Mouse (Mus musculus): ENCODE data around the gene Arl14ep. TPM values are rescaled to one million over a fixed set of nuclear protein-coding genes. Genes with fewer than 3 reads are reported as not detected.
"Not testable (repeated sequence)": the region's sequence is repeated elsewhere in the genome, so short reads cannot be mapped to it uniquely, and the experiment has no call there.

The Arl14ep gene
- total RNA-seq (2022) = 10 to 100 TPM in 3 of 4 experiments, 1 to 10 TPM in 1; 9.4 to 11.8 (median 10.2) TPM

- DNase-seq (ENCODE audit: low spot score) = peak; percentile 86
These were observed at the start of gene Arl14ep for GRCm38 (mm10) chr2:106973959-106974639. TSS of gene Arl14ep (minus strand) at chr2:106974424.

GRCm38 (mm10) chr2:107022713-107023112 lies 48.5 kb upstream of the Arl14ep start:
- DNase-seq (ENCODE audit: low spot score) = no peak

- DNase-seq (ENCODE audit: low spot score) = no peak
These were observed 45.1 kb upstream of the Arl14ep start for GRCm38 (mm10) chr2:107019331-107019730.

GRCm38 (mm10) chr2:107013161-107013560 lies 38.9 kb upstream of the Arl14ep start:
- no peak for DNase-seq (ENCODE audit: low spot score)

- no peak for DNase-seq (ENCODE audit: low spot score)
These were observed 38.1 kb upstream of the Arl14ep start for GRCm38 (mm10) chr2:107012318-107012717.

- no peak for DNase-seq (ENCODE audit: low spot score)
These were observed 35.9 kb upstream of the Arl14ep start for GRCm38 (mm10) chr2:107010160-107010559.

- no peak for DNase-seq (ENCODE audit: low spot score)
These were observed 32.2 kb upstream of the Arl14ep start for GRCm38 (mm10) chr2:107006378-107006777.

- not testable (repeated sequence) for DNase-seq (ENCODE audit: low spot score)
These were observed 31.7 kb upstream of the Arl14ep start for GRCm38 (mm10) chr2:107005876-107006275.

- DNase-seq (ENCODE audit: low spot score) = no peak
These were observed 17.0 kb upstream of the Arl14ep start for GRCm38 (mm10) chr2:106991261-106991660.

GRCm38 (mm10) chr2:106984945-106985344 lies 10.7 kb upstream of the Arl14ep start:
- DNase-seq (ENCODE audit: low spot score) = no peak

GRCm38 (mm10) chr2:106982503-106982902 lies 8.3 kb upstream of the Arl14ep start:
- no peak for DNase-seq (ENCODE audit: low spot score)

GRCm38 (mm10) chr2:106976472-106976871 lies 2.2 kb upstream of the Arl14ep start:
- no peak for DNase-seq (ENCODE audit: low spot score)

- no peak for DNase-seq (ENCODE audit: low spot score)
These were observed 779 bp downstream of the Arl14ep start for GRCm38 (mm10) chr2:106973332-106973958.

- no peak for DNase-seq (ENCODE audit: low spot score)
These were observed 1.4 kb downstream of the Arl14ep start for GRCm38 (mm10) chr2:106972851-106973250.

- no peak for DNase-seq (ENCODE audit: low spot score)
These were observed 3.3 kb downstream of the Arl14ep start for GRCm38 (mm10) chr2:106970971-106971370.

GRCm38 (mm10) chr2:106968320-106968719 lies 5.9 kb downstream of the Arl14ep start:
- no peak for DNase-seq (ENCODE audit: low spot score)

GRCm38 (mm10) chr2:106963560-106963959 lies 10.7 kb downstream of the Arl14ep start:
- DNase-seq (ENCODE audit: low spot score) = no peak

- no peak for DNase-seq (ENCODE audit: low spot score)
These were observed 12.6 kb downstream of the Arl14ep start for GRCm38 (mm10) chr2:106961650-106962049.

GRCm38 (mm10) chr2:106961066-106961465 lies 13.2 kb downstream of the Arl14ep start:
- no peak for DNase-seq (ENCODE audit: low spot score)

- DNase-seq (ENCODE audit: low spot score) = no peak
These were observed 14.0 kb downstream of the Arl14ep start for GRCm38 (mm10) chr2:106960237-106960636.

- DNase-seq (ENCODE audit: low spot score) = no peak
These were observed 14.8 kb downstream of the Arl14ep start for GRCm38 (mm10) chr2:106959380-106959779.

- DNase-seq (ENCODE audit: low spot score) = no peak
These were observed 15.3 kb downstream of the Arl14ep start for GRCm38 (mm10) chr2:106958916-106959315.

GRCm38 (mm10) chr2:106956146-106956545 lies 18.1 kb downstream of the Arl14ep start:
- DNase-seq (ENCODE audit: low spot score) = no peak
